Mouse (Mus musculus): ENCODE data around the gene Sema3f.

Gene Sema3f

DNA sequence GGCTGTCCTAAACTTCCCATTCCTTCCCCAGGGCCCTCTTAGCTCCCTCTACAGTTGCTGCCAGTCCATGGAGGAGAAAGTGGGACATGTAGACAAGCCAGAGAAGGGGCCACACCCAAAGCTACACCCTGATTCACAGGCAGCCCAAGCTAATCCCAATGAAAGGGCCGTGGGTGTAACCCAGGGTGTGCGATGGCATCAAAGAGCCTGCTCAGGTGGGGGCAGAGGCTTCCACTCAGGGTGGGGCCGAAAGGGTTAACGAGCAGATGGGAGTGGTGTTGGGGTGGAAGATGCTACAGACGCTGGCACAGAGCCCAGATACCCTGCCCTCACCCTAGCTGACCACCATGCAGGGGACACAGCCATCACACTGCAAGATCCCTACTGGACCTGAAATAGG is 17.5 kb downstream of the Sema3f start:
- DNase-seq (ENCODE audit: low spot score): no peak

DNA sequence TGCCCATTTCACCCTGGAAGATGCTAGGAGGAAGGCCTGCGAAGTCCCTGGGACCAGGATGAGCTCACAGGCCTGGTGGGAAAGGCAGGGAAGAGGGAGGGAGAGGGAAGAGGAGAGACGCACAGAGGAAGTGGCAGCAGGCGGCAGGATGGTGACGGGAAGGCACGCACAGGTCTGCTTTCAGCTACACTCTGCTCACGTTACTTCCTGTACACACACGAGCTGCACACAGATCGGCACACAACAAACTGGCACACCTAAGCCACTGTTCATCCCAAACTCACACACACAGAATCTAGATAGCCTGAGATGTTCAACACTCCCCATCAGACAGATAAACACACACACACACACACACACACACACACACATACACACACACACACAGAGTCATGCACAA is 19.9 kb downstream of the Sema3f start:
- peak; percentile 22 for DNase-seq (ENCODE audit: low spot score)

DNA sequence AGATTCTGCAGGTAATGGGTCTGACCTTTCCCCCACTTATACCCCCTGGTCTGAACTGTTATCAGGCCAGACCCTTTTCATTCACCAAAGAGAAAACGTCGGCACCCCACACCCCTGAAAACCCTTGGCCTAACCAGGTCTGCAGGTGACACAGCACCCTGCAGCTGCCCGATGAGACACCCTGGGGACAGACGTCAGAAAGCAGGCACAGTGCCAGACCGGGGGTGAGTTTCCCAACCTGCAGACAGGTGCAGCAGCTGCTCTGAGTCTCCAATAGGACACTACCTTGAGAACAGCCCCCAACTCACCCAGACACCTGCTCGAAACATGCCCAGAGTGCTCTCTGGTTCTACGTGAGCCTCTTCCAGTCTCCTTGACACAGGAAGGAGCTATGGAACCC is 21.3 kb downstream of the Sema3f start:
- DNase-seq (ENCODE audit: low spot score): no peak

DNA sequence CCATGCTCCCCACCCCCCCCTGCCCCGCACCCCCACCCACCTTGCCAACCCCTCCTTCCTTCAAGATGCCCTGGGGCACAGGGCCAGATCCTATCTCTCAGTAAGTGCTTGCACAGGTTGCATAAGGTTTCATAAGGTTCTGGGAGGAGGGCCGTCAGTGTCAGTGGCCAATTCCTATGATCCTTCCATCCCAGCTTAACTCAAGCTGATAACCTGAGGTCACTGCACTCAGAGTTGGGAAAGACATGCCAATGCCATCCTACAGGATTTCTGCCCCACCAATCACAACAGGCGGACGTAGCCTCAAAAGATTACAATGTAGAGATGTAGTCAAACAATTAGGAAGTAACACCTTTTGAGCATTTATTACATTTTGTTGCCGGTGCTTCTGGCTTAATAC is 21.9 kb downstream of the Sema3f start:
- no peak for DNase-seq (ENCODE audit: low spot score)

DNA sequence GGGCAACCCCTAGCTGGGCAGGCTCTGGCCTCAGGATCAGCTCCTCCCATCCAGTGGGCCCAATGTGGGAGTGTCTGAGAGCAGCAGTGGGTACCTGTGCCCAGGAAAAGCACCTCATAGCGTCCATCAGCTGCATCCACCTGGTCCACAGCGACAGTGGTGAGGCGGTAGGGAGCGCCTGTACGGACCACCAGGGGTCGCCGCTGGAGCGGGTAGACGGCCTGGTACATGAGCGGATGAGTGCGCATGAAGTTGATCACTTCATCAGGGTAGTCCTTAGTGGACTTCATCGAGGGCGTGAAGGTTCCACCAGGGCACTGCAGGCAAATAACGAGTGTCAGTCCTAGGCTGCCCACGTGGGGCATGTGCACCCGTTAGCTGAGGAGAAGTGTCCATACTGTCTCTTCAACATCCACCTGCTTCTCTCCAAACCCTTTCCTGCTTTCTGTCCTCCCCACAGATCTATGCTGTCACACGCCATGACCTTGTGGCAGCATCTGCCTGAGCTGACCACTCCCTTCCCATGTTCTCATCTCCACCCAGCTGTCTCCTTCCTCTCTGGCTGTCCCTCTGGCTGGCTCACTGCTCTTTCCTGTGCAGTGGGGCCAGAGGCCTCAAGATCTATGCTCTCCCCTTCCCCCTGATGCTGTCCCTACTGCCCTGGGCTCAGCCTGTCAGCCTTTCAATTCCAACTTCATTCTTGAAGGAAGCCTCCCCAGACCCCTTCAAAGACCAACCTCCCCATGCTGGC is 24.9 kb downstream of the Sema3f start:
- peak; percentile 56 for DNase-seq (ENCODE audit: low spot score)

DNA sequence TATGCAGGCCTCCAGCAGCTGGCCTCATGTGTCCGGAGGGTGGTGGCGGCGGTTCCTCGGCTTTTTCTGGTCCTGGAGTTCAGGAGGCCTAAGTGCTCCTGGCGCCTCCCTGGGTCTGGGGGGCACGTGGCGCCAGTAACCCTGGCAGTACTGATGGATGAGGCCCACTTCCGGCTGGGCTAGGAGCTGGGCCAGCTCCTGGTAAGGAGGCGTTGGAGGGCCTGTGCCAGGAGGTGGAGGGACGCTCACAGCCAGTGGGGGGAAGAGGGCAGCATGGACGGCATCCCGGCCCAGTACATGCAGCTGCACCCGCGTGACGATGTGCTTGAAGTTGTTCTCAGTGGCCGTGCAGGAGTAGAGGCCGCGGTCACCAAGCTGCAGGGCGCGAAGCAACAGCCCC is 27.9 kb downstream of the Sema3f start:
- DNase-seq (ENCODE audit: low spot score): no peak

DNA sequence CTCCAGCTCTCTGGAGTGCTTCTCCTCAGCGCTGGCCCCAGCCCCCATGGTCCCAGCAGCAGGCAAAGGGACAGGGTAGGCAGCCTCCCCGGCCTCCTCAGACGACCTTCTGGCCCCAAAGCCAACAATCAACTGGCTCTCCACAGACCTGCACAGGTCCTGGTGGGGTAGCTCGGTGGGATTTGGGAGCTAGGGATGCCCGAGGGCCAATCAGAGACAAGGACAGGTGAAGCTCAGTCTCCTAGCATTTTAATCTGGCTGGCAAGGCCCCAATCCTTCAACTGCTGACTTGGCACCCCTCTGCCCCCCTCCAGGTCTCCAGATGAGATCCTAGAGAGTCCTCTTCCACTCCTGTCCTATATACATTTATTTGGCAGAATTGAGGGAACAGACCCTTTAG is 30.8 kb downstream of the Sema3f start, which contains the start of gene Gnat1:
Gene Gnat1, minus strand, starts transcription at position 212 of the 400 bp plus-strand sequence.
- no peak for DNase-seq (ENCODE audit: low spot score)

DNA sequence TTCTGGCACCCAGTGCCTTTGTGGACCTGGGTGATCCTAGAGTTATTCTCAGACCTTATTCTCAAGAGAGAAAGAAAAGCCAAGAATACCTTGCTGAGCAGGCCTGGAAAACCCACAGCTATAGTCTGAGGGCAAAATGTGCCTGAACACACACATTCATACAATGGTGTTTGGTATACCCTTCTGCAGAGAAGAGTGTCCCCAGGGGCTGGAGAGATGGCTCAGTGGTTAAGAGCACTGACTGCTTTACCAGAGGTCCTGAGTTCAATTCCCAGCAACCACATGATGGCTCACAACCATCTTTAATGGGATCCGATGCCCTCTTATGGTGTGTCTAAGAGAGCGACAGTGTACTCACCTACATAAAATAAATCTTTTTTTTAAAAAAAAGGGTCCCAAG is 31.4 kb downstream of the Sema3f start:
- no peak for DNase-seq (ENCODE audit: low spot score)

DNA sequence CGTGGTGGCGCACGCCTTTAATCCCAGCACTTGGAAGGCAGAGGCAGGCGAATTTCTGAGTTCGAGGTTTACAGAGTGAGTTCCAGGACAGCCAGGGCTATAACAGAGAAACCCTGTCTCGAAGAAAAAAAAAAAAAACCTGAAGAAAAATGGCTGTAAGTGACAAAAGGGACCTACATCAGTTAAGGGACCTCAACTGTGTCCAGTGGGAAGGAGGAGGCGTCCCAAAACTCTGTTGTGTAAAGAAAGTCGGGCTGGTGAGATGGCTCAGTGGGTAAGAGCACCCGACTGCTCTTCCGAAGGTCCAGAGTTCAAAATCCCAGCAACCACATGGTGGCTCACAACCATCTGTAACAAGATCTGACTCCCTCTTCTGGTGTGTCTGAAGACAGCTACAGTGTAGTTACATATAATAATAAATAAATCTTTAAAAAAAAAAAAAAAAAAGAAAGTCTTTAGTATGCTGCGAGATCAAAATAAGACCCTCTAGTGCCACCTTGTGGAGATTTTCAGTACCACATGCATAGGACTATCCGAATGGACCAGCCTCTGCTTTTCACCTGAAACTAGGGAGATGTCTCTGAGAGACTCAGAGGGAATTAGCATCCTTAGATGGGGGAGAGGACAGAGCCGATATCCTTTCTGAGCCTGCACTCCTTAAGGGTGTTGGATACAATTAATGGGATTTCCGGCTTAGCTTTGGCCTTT is 32.3 kb downstream of the Sema3f start:
- DNase-seq (ENCODE audit: low spot score): peak; percentile 75

DNA sequence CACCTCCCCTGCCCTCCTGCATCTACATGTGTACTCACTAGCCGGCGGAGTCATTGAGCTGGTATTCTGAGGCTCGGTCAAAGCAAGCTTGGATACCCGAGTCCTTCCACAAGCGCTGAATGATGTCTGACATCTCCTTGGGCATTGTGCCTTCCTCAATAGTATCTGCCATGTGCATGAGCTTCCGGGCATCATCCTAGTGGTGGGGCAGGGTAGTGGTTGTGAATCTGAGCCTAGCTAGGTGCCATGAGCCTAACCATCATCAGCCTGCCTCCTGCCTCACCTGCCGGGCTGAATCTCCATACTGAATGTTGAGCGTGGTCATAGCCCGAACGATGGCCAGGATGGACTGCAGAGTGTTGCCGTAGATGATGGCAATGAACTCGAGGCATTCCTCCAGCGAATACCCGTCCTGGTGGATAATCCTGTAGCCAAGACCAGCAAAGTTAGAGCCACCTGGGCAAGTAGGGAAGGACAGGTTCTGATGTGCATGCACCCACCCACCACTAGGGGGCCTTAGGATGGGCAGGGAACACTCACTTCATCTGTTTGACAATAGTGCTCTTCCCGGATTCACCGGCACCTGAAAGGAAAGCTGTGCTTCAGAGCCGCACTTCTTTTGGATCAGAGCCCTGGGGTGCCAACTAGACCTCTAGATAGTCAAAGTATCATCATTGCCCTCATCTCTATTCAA is 33.0 kb downstream of the Sema3f start:
- peak; percentile 60 for DNase-seq (ENCODE audit: low spot score)

DNA sequence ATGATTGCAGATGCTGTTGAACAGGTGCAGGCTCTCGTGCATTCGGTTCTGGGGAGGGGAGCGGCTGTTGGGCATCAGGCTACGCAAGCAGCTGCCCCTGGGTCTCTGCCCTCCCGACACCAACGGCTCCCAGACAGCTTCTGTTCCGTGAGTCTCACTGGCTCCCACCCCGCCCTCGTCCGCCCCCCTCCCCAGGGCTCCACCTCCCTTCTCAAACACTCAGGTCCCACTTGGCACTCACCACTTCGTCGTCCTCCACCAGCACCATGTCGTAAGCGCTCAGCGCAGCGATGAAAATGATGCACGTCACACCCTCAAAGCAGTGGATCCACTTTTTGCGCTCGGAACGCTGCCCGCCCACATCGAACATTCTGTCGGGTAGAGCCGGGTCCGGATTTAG is 34.0 kb downstream of the Sema3f start:
- DNase-seq (ENCODE audit: low spot score): peak; percentile 36

DNA sequence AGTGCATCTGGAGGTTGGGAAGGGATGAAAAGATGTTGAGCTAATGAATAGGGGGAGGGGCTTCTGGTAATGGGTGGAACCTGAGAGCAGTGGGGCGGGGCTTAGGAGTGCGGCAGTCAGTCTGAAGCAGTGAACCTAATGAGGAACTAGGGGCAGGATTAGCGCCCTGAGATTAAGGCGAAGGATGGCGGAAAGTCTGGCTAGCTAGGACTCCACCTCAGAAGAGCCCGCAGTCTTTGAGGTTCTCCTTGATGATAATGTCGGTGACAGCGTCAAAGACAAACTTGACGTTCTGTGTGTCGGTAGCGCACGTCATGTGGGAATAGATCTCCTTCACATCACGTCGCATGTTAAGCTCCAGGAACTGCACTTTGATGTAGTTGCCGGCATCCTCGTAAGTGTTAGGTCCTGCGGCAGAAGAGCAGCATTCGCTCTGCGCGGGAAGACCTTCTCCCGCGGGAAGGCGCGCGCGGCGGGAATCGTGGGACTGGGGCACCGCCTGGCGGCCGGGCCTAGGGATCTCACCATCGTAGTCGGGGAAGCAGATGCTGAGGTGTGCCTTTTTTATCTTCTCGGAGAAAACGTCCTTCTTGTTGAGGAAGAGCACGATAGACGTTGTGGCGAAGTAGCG is 34.5 kb downstream of the Sema3f start:
- DNase-seq (ENCODE audit: low spot score): peak; percentile 75

DNA sequence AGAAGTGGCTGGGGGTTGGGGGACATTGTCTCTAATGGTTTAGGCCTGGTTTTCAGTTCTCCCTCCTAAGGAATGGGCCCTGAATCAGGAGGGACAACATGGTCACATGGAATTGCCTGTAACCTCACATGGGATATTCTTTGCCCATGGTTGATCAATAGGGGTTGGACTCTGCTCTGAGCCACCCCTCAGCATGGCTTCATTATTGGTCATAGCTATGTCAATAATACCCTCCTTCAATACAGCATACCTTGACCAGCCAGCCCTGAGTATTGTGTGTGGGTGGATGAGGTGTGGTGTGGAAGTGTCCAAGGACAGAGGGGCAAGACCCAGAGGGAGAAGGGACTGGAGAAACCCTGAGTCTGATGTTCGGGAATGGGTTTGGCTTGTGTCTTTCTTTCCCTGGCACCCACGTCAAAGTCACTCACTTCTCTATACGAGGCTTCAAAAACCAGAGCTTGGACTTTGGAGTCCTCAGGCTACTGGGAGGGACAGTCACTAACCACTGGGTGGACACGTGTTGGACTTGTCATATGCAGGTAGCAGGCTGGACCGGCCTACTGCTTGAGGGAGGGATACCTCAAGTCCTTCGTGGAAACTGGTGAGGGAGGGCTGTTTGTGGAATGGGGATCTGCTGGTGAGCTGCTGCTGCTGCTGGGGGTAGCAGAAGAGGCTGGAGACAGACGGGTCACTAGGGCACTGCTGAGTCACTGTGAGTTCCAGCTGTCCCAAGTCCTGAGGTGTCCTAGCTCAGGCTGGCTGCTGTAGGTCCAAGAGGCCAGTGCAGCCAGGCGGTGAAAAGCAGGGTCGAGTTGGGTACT is 35.5 kb downstream of the Sema3f start:
- no peak for DNase-seq (ENCODE audit: low spot score)

DNA sequence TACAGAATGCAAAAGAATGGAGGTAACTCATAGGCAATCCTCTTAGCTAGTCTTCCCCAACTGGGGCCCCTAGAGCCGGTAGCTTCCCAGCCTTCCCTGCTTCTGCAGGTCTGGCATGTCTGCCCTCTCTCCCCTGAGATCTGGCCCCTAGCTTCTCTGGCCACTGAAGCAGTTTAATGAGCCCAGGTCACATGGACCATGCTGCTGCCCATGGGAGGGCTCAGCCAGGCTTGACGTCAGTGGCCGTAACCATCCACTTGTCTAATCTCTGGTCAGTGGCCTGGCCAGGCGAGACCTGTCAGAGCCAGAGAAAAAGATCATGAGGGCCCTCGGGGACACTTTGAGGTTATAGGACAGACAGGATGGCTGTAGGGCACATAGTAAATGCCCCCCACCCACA is 40.0 kb downstream of the Sema3f start:
- no peak for DNase-seq (ENCODE audit: low spot score)

DNA sequence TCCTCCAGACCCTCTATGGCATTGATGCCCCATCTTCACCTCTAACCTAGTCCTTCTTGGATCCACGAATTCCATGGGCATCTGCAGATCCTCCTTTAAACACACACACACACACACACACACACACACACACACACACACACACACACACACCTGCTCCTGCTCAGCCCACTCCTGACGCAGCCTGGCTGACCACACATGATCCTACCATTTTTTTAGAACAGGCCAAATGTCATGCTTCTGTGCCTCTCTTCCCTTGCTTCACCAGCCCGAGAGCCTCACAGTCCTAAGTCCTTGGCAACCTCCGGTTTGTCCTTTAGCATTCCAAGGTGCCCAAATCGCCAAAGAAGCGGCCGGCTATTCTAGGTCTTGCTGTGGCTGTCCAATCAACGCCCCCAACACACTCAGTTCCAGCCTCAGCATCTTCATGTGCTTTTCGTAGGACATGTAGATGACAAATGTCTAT is 40.8 kb downstream of the Sema3f start, which contains the start of gene Slc38a3:
Gene Slc38a3, minus strand, starts transcription at position 51 of the 466 bp plus-strand sequence.
- no peak for DNase-seq (ENCODE audit: low spot score)

DNA sequence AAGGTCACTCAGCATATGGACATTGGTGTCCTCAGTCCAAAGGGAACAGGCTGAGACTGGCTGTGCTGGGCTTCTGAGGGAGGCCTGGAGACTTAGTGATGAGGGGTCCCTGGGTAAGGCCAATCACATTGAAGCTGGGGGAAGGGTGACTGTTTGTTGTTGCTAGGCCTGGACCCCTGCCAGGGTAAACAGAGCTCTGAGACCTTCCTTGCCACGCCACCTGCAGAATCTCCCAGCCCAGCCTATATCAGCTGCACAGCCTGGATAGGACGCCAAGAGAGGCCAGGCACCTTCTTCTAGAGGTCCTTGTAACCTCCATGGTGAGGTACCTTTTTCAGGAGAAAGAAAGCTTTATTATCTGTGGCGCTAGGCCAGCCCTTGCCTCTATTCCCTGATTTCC is 41.4 kb downstream of the Sema3f start:
- no peak for DNase-seq (ENCODE audit: low spot score)

DNA sequence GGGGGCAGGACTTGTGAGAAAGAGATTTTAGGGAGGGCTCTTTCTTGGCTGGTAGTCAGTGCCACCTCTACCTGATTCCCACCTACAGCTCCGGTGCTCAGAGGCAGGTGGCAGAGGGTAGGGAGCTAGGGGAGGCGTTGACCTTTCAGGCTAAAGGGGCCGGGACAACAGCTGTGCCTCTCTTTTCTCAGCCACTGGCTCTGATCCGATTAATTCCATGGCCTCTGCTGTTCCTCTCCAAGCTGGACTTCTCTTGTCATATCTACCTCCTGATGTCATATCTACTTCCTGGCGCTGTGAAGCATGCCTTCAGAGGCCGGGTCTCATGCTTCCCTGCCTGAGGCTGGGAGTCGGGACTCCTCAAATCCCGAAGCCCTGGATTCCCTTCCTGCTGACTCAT is 42.3 kb downstream of the Sema3f start:
- DNase-seq (ENCODE audit: low spot score): no peak

DNA sequence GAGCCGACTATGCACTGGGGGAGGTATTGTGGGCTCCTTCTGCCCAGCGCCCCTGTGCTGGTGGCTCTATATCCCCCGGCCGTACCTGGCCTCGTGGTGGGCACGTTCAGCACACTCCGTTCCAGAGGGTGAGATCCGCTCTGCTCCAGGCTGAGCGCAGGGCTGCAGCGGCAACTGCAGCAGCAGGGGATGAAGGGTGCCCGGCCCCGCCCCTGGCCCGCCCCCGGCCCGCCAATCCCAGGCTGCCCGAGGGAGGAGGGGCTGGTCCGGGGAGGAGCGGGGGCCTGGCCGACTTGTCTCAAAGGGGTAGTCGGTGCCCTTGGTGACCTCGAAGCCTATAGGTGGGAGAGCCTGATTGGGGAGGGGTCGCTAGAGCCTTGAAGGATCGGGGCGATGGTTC is 43.1 kb downstream of the Sema3f start:
- DNase-seq (ENCODE audit: low spot score): no peak

DNA sequence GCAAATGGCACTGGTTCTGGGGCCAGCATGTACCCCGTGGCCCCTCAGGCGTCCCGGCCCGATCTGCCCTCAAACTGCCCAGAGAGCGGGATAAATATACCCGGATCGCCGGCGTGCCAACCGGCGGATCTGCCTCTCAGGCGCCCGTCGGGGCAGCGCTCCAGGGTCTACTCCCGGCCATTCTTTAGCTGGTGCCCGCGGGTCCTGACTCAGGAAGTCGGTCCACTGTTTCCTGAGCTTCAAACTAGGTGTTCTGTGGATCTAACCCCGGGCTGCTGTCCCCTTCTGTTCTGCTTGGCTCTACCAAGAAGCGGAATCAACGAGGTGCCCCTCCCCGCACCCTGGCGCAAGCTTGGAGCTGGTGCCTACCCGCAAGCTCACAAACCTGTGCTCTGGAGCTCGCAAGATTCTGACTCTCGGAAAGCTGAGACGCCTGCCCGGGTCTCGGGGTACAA is 43.5 kb downstream of the Sema3f start:
- no peak for DNase-seq (ENCODE audit: low spot score)

DNA sequence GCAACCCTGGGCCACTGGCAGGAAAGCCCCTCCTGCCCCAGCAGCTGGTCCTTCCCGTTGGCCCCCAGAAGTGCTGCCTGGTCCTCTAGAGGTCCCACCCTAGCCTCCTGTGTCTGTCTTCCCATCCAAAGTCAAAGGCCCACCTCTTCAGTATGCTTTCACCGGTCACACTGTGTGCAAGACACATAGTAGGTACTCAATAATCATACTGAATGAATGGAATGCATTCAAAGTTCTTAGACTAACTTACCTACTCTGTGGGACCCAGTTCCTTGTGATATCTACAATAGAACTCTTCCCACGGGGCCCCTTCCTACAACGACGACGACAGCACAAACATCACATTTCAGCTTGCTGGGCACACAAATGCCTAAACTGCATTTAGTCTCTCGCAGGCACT is 45.0 kb downstream of the Sema3f start:
- DNase-seq (ENCODE audit: low spot score): no peak

DNA sequence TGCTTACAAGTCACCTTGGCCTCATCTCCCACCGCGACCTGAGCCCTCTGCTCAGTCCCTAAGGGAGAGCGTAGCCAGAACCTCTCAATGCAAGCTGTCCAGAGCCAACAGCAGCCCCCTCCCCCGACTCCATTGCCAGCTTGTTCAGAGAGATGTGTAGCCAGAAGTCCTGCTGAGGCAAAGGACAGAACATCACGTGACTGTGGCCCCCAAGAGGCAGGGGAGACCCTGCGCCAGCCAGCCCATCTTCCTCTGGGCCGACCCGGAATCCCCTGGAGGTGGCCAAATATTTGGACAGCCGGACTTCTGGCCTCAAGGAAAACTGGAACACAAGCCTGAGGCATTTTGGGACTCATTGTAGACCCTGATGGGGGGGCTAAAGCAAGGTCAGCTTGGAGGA is 46.8 kb downstream of the Sema3f start:
- DNase-seq (ENCODE audit: low spot score): no peak
